Mouse (Mus musculus): ENCODE results near the gene Slc36a2. TPM values are rescaled to one million over a fixed set of nuclear protein-coding genes. Genes with fewer than 3 reads are reported as not detected.

Slc36a2 gene
- polyA plus RNA-seq, 1 experiment from 2014 or later, result not detected

GRCm38 (mm10) chr11:55148461-55148860 lies 36.4 kb downstream of the Slc36a2 start:
- ATAC-seq, result no peak
- no peaks in the 10 kb centered on the region for H3K27me3 ChIP-seq (replicated peaks; ENCODE audit: control insufficient read depth, insufficient read depth, low read length)
- WGBS, result 75% methylated on average over 4 of the region's 4 CpGs

GRCm38 (mm10) chr11:55147423-55147822 lies 37.5 kb downstream of the Slc36a2 start:
- no peaks in the 10 kb centered on the region for H3K36me3 ChIP-seq (ENCODE audit: control insufficient read depth, insufficient read depth)
- no peaks in the 10 kb centered on the region for H3K4me1 ChIP-seq (replicated peaks; ENCODE audit: control insufficient read depth, insufficient read depth, low read length)
- no peak for TF ChIP-seq CTCF (IDR thresholded peaks at IDR 0.05; ENCODE audit: low read depth)
- no peak overlapping the region for H3K27ac ChIP-seq (ENCODE audit: low read depth, low read length)
- H3K27me3 ChIP-seq (replicated peaks; ENCODE audit: control insufficient read depth, insufficient read depth, low read length), result no peaks in the 10 kb centered on the region
- H3K4me3 ChIP-seq (ENCODE audit: low read depth, low read length), result no peak overlapping the region
- H3K4me2 ChIP-seq (replicated peaks; ENCODE audit: low read depth), result no peak overlapping the region
- no peak for ATAC-seq
- WGBS, result 67% methylated on average over 6 of the region's 6 CpGs
- H3K9me3 ChIP-seq (ENCODE audit: control insufficient read depth), result no peaks in the 10 kb centered on the region
- H3K9ac ChIP-seq (ENCODE audit: low read depth, low read length), result no peak overlapping the region

More at GRCm38 (mm10) chr11:55148461-55148860, 36.4 kb downstream of the Slc36a2 start:
- no peaks in the 10 kb centered on the region for H3K4me1 ChIP-seq (replicated peaks; ENCODE audit: control insufficient read depth, insufficient read depth, low read length)
- H3K27ac ChIP-seq (ENCODE audit: low read depth, low read length), result no peak overlapping the region
- no peaks in the 10 kb centered on the region for H3K9me3 ChIP-seq (ENCODE audit: control insufficient read depth)
- no peak overlapping the region for H3K4me3 ChIP-seq (ENCODE audit: low read depth, low read length)
- no peak overlapping the region for H3K4me2 ChIP-seq (replicated peaks; ENCODE audit: low read depth)
- no peaks in the 10 kb centered on the region for H3K36me3 ChIP-seq (ENCODE audit: control insufficient read depth, insufficient read depth)
- H3K9ac ChIP-seq (ENCODE audit: low read depth, low read length), result no peak overlapping the region
- no peak for TF ChIP-seq CTCF (IDR thresholded peaks at IDR 0.05; ENCODE audit: low read depth)

DNA sequence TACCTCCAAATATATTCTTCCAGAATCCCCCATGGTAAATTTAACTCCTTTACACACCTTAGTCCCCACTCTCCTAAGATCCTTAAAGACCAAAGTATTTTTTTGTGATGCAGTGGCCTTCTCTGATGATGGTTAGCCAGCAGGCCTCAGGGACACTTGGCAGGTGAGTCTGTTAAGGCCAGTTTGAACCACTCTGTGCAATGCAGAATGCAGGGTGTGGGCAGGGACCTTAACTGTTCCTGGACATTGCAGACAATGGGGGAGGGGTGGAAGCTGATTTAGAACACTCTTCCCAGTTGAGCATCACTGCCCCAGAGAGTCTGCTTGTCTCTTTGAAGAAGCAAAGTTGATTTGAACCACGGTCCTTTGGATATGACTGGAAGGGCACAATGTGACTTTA lies 38.0 kb downstream of the Slc36a2 start:
- no peak for ATAC-seq

DNA sequence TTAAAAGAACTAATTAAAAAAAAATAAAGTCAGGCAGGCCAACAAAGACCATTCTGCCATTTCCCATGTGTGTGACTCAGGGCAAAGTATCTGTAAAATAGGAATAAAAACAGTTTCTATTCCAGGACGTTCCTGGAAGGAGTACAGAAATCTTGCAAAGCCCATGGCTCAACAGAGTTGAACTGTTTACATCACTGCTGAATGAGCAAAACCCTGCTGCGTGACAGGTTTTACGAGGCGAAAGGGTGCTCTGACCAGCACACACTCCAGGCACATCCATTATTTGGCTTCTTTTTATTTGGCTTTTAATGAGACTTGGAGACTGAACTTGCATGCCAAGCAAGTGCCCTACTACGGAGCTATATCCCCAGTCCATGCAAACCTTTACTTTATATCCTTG lies 40.9 kb downstream of the Slc36a2 start:
- Histone ChIP-seq H3K9ac (ENCODE audit: low read depth, low read length) (no peak overlapping the region), H3K36me3 (ENCODE audit: control insufficient read depth, insufficient read depth) (no peaks in the 10 kb centered on the region), H3K27me3 (replicated peaks; ENCODE audit: control insufficient read depth, insufficient read depth, low read length) (no peaks in the 10 kb centered on the region), H3K4me3 (ENCODE audit: low read depth, low read length) (no peak overlapping the region), H3K9me3 (ENCODE audit: control insufficient read depth) (no peaks in the 10 kb centered on the region), H3K4me2 (replicated peaks; ENCODE audit: low read depth) (no peak overlapping the region), H3K27ac (ENCODE audit: low read depth, low read length) (no peak overlapping the region), H3K4me1 (replicated peaks; ENCODE audit: control insufficient read depth, insufficient read depth, low read length) (no peaks in the 10 kb centered on the region)
- no peak for ATAC-seq
- TF ChIP-seq CTCF (IDR thresholded peaks at IDR 0.05; ENCODE audit: low read depth), result no peak
- WGBS, result 58% methylated on average over 5 of the region's 5 CpGs

More for the DNA sequence above, 38.0 kb downstream of the Slc36a2 start:
- Histone ChIP-seq H3K36me3 (ENCODE audit: control insufficient read depth, insufficient read depth) (no peaks in the 10 kb centered on the region), H3K4me2 (replicated peaks; ENCODE audit: low read depth) (no peak overlapping the region), H3K9ac (ENCODE audit: low read depth, low read length) (no peak overlapping the region), H3K9me3 (ENCODE audit: control insufficient read depth) (no peaks in the 10 kb centered on the region), H3K4me3 (ENCODE audit: low read depth, low read length) (no peak overlapping the region), H3K27me3 (replicated peaks; ENCODE audit: control insufficient read depth, insufficient read depth, low read length) (no peaks in the 10 kb centered on the region), H3K4me1 (replicated peaks; ENCODE audit: control insufficient read depth, insufficient read depth, low read length) (no peaks in the 10 kb centered on the region), H3K27ac (ENCODE audit: low read depth, low read length) (no peak overlapping the region)
- TF ChIP-seq CTCF (IDR thresholded peaks at IDR 0.05; ENCODE audit: low read depth), result no peak
- 87% methylated on average over 1 of the region's 1 CpGs for WGBS

DNA sequence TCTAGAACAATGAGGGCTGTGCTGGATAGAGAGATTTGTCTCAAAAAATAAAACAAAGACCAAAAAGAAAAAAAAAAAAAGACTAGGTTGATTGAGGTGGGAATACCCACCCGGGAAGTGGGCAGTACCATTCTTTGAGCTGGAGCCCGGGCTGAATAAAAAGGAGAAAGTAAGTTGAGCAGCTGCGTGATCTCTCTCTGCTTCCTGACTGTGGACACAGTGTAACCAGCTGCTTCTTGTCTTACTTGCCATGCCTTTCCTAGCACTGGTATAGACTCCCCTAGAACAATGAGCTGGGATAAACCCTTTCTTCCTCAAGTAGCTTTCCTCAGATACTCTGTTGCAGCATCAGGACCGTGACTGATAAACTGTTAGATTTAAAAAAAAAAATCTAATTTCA lies 43.4 kb downstream of the Slc36a2 start:
- no peaks in the 10 kb centered on the region for H3K4me1 ChIP-seq (replicated peaks; ENCODE audit: control insufficient read depth, insufficient read depth, low read length)
- H3K36me3 ChIP-seq (ENCODE audit: control insufficient read depth, insufficient read depth), result no peaks in the 10 kb centered on the region
- 74% methylated on average over 4 of the region's 4 CpGs for WGBS
- no peak for TF ChIP-seq CTCF (IDR thresholded peaks at IDR 0.05; ENCODE audit: low read depth)
- H3K27ac ChIP-seq (ENCODE audit: low read depth, low read length), result no peak overlapping the region
- H3K9me3 ChIP-seq (ENCODE audit: control insufficient read depth), result no peaks in the 10 kb centered on the region
- no peak overlapping the region for H3K9ac ChIP-seq (ENCODE audit: low read depth, low read length)
- no peak overlapping the region for H3K4me3 ChIP-seq (ENCODE audit: low read depth, low read length)
- no peak overlapping the region for H3K4me2 ChIP-seq (replicated peaks; ENCODE audit: low read depth)
- no peak for ATAC-seq
- no peaks in the 10 kb centered on the region for H3K27me3 ChIP-seq (replicated peaks; ENCODE audit: control insufficient read depth, insufficient read depth, low read length)

GRCm38 (mm10) chr11:55137646-55138045 lies 47.2 kb downstream of the Slc36a2 start:
- Histone ChIP-seq H3K4me3 (ENCODE audit: low read depth, low read length) (no peak overlapping the region), H3K4me1 (replicated peaks; ENCODE audit: control insufficient read depth, insufficient read depth, low read length) (no peaks in the 10 kb centered on the region), H3K27ac (ENCODE audit: low read depth, low read length) (no peak overlapping the region), H3K9me3 (ENCODE audit: control insufficient read depth) (no peaks in the 10 kb centered on the region), H3K36me3 (ENCODE audit: control insufficient read depth, insufficient read depth) (no peaks in the 10 kb centered on the region), H3K27me3 (replicated peaks; ENCODE audit: control insufficient read depth, insufficient read depth, low read length) (no peaks in the 10 kb centered on the region), H3K9ac (ENCODE audit: low read depth, low read length) (no peak overlapping the region), H3K4me2 (replicated peaks; ENCODE audit: low read depth) (no peak overlapping the region)
- ATAC-seq, result no peak
- TF ChIP-seq CTCF (IDR thresholded peaks at IDR 0.05; ENCODE audit: low read depth), result no peak
